8 mouse cellular contexts compared by ENCODE assay signal in the genomic region with DNA sequence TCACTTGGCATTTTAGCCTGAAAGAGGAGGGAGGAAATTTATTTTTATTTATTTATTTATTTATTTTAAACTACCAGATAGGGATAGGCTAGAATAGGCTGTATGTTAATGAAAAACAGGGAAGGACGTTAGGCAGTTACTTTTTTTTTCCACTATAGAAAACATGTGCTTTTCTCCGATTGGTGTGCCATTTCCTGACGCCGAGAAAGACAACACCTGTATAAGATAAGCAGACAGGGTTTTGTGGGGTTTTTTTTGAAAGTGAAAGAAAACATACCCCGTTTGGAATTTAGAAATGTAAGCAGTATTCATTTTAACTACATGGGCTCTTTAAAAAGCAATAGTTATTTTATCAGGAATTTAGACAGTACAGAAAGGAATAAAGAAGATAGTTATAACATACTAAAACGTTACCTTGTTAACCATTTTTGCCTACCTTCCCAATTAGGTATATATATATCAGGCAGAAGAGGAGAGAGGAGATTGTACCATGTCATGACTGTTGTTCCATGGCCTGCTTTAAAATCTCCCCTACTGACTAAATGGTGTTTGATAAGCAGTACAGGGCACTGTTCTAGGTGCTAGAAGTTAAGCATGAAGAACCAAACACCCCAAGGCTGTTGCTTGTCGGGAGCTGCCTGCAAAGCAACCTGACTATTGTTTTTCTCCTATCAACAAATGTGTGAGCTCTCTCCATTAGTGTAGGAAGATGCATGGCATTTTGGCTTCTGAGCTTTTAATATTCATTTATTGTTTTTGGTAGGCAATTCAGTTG. TPM values are rescaled to one million over a fixed set of nuclear protein-coding genes. Genes with fewer than 3 reads are reported as not detected.
DNase-seq lines count a peak whose midpoint lies in the region; ATAC-seq lines count a peak whose summit lies in the region.

No protein-coding gene starts in this region.

- H3K27ac ChIP-seq in forebrain, embryonic 16.5 days (ENCODE audit: low read length) = no peak overlapping the region
- H3K27ac ChIP-seq in liver, embryonic 15.5 days (replicated peaks) = peak overlapping the region; percentile 93

- no peaks in the 10 kb centered on the region for H3K9me3 ChIP-seq in erythroblast, embryonic 14.5 days (ENCODE audit: control insufficient read depth, low read length)
- H3K9me3 ChIP-seq in forebrain, embryonic 16.5 days (ENCODE audit: control insufficient read depth, low read length) = no peaks in the 10 kb centered on the region
- no peaks in the 10 kb centered on the region for H3K9me3 ChIP-seq in liver, embryonic 15.5 days (replicated peaks)

- DNase-seq in 416B (ENCODE audit: low read depth) = peak; percentile 65
- DNase-seq in c-Kit-positive CD71-positive TER-119-positive erythroid progenitor cells, embryonic 14.5 days (ENCODE audit: low spot score) = no peak
- DNase-seq in frontal cortex, postnatal 10 days (ENCODE audit: low spot score in 2 of 2) = no peak
- no peak for DNase-seq in urinary bladder, postnatal 25 days (ENCODE audit: low spot score)

- no peaks in the 10 kb centered on the region for H3K27me3 ChIP-seq in erythroblast, embryonic 14.5 days (ENCODE audit: control insufficient read depth)
- no peaks in the 10 kb centered on the region for H3K27me3 ChIP-seq in forebrain, embryonic 16.5 days (replicated peaks; ENCODE audit: control insufficient read depth, insufficient read depth, low read length)
- H3K27me3 ChIP-seq in liver, embryonic 15.5 days = no peaks in the 10 kb centered on the region

- H3K4me2 ChIP-seq in forebrain, embryonic 16.5 days (ENCODE audit: low read length) = peak overlapping the region; percentile 59
- H3K4me2 ChIP-seq in liver, embryonic 15.5 days = peak overlapping the region; percentile 89

- H3K4me1 ChIP-seq in erythroblast, embryonic 14.5 days (ENCODE audit: control insufficient read depth) = peaks cover 75% of the 10 kb centered on the region
- peaks cover 13% of the 10 kb centered on the region for H3K4me1 ChIP-seq in forebrain, embryonic 16.5 days (replicated peaks; ENCODE audit: control insufficient read depth, insufficient read depth, low read length)
- H3K4me1 ChIP-seq in liver, embryonic 15.5 days (replicated peaks) = peaks cover 68% of the 10 kb centered on the region

- peaks cover 2% of the 10 kb centered on the region for H3K36me3 ChIP-seq in erythroblast, embryonic 14.5 days (ENCODE audit: control insufficient read depth)
- H3K36me3 ChIP-seq in forebrain, embryonic 16.5 days (ENCODE audit: control insufficient read depth, insufficient read depth) = no peaks in the 10 kb centered on the region
- no peaks in the 10 kb centered on the region for H3K36me3 ChIP-seq in liver, embryonic 15.5 days (replicated peaks)

- ATAC-seq in erythroblast, adult 5-6 weeks (replicated peaks; ENCODE audit: low FRiP score, poor library complexity, severe bottlenecking) = no peak
- no peak for ATAC-seq in forebrain, embryonic 16.5 days
- no peak for ATAC-seq in liver, embryonic 15.5 days (ENCODE audit: insufficient read depth)

- H3K9ac ChIP-seq in forebrain, embryonic 16.5 days (replicated peaks; ENCODE audit: low read depth, low read length) = no peak overlapping the region
- peak overlapping the region; percentile 98 for H3K9ac ChIP-seq in liver, embryonic 15.5 days

- peak overlapping the region; percentile 100 for H3K4me3 ChIP-seq in erythroblast, embryonic 14.5 days (replicated peaks)
- H3K4me3 ChIP-seq in forebrain, embryonic 16.5 days (replicated peaks; ENCODE audit: low read length) = peak overlapping the region; percentile 99
- peak overlapping the region; percentile 99 for H3K4me3 ChIP-seq in liver, embryonic 15.5 days (replicated peaks)

- 68% methylated on average over 7 of the region's 7 CpGs for WGBS in forebrain, embryonic 16.5 days
- 9% methylated on average over 7 of the region's 7 CpGs for WGBS in liver, embryonic 15.5 days (ENCODE audit: insufficient replicate concordance)

RNA-seq across cellular contexts. Expression of a gene that starts 1.8 kb away (rescaled TPM):
- 0.32 and 0.57 TPM in 2 replicates for polyA plus RNA-seq in erythroblast, embryonic 14.5 days (2012)
- total RNA-seq in erythroblast, adult 5-6 weeks (2015; ENCODE audit: low replicate concordance) = 33.2 and 33.4 TPM in 2 replicates
- total RNA-seq in erythroblast, adult 5-6 weeks (2017; ENCODE audit: low replicate concordance) = 20.6 and 37.6 TPM in 2 replicates
- polyA plus RNA-seq in forebrain, embryonic 16.5 days (2015; fragmentation: Nextera tagmentation; extraction: Ambion mirVana) = 17.9 and 18.3 TPM in 2 replicates
- polyA plus RNA-seq in liver, embryonic 15.5 days (2015; fragmentation: Nextera tagmentation; extraction: Ambion mirVana) = 5.0 and 5.6 TPM in 2 replicates

RNA-seq across cellular contexts. Expression of a gene that starts 52.1 kb away (rescaled TPM):
- polyA plus RNA-seq in erythroblast, embryonic 14.5 days (2012) = not detected in 2 replicates
- not detected in 2 replicates for total RNA-seq in erythroblast, adult 5-6 weeks (2015; ENCODE audit: low replicate concordance)
- not detected in 2 replicates for total RNA-seq in erythroblast, adult 5-6 weeks (2017; ENCODE audit: low replicate concordance)
- not detected in 2 replicates for polyA plus RNA-seq in forebrain, embryonic 16.5 days (2015; fragmentation: Nextera tagmentation; extraction: Ambion mirVana)
- polyA plus RNA-seq in liver, embryonic 15.5 days (2015; fragmentation: Nextera tagmentation; extraction: Ambion mirVana) = not detected in 2 replicates
